Mouse (Mus musculus): ENCODE measurements at regions not wholly inside any gene's neighbourhood (a gene's known extent, or its start where the extent isn't known, plus 50 kb on each side); places are given as distances from the start of the nearest gene placed in this dataset.

DNA sequence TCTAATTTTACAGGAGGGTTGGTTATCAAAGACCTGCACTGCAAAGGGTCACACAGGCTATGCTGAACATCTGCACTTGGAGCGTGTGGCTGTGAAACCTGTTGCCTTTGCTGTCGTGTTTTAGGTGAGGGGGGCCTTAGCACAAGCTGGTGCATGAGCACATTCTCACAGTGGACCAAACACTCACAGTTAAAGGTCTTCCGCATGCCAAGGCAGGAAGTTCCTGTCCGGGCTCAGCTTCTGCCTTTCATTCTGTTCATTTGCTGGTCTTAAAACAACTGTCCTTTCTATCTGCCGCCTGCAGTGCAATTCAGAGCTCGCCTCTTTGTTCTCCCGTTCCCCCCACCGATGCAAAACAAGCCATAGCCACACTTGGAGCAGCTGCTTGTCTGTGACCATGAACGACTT is 402.8 kb downstream of the Efnb2 start:
- no peak for DNase-seq

DNA sequence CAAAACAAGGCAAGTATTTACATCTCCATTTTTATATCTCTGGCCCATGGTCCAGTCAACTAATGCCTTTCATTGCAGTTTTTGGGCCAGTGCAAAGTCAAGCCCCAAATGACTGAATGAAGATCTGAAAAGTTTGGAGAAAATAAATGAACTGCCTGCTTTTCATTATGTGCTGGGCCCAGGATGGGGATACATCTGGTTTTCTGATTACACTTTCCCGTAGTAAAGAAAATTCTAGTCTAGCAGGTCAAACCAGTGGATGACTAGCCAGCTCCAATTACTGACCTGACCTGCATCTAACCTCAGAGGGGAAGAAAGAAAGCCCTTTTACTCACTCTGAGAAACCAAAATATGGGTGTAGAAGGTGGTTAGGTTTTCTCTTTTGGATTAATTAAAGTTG is 404.7 kb downstream of the Efnb2 start:
- no peak for DNase-seq

DNA sequence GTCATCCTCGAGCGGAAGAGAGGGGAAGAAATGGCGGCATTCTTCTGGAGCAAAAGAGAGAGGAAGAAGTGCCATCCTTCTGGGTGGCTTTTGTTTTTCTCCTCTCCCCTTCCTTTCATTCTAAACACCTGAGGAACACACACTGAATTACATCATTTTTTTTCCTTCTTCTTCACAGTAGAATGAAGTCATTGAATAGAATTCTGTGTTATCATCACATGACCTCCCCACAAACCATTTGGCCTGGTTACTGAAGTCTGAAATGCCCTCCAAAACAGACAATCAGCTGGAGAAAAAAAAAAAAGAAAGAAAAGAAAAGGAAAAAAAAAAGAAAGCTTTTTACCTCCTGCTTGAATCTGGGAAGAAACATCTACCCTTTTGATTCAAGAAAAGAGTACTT is 406.6 kb downstream of the Efnb2 start:
- no peak for DNase-seq

DNA sequence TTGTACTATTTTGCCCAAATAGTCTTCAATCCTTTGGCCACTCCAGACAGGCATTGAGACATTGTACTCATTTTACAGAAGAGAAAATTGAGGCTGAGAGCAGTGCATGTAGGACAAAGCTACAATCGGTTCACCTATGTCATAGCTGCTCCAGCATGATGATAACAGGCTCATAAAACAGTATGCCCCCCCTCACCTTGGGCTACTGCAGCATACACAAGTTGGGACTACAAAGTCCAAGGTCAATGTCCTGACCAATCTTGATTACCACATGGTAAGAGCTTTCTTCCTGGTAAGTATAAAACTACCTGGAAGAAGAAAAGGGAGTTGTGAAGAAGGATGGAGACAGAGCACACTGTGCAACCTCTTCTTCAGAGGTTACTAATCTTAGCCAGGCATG is 416.4 kb downstream of the Efnb2 start:
- no peak for DNase-seq

DNA sequence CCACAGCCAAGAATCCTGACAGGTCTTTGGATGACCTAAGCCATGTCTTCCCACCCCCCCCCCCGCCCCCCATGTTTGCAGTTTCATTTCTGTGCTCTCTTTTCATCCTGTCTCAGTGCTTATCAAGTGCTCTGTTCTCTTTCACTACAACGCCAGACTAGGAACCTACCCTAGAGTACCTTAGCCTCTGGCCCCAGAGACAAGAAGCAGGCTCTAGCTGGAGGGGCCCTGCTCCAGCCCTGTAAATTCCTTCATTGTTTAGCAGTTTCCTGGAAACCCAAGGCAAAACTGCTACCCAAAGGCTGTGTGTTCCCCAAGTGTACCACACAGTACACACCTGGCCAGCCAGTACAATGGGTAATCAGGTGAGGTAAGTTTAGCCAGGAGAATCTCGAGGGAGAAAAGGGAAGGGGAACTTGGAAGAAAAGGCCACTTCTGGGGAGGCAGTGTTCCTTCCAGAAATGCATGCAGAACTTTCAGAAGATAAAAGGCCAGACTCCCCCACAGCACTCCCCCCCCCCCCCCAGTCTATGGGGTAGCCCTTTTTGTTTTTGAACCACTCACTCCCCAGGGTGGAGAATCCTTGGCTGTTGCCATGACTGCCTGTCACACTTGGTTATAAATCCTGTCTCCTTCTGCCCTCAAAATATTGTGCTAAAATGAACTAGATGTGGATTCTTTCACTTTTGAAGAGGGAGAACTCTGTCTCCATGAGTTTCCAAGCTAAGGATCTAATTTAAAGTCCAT is 419.1 kb downstream of the Efnb2 start:
- no peak for DNase-seq

DNA sequence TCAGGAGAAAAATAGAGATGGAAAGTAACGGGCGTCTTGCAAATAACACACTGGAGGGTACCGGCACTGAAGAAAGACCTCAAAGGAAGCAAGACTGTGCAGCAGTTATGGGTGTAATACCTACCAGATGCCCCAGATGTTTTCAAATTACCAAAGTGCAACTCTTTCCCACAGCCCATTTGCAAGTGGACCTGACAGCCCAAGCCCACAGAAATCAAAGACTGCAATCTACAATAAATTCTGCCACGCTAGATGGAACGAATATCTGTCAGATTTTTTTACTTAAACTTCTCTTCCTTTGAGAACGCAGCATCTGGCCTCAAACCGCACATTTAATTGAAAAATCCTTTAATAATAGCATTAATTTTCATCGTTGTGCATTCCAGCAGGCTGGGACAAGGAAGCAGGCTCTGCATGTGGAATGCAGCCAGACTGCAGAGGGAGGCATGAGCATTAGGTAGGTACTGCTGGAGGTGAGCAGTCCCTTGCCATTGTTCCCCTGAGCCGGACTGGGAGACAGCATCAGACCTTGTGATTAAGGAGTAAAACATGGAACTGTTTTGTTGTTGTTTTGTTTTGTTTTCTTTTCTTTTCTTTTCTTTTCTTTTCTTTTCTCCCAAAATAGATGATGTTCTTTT is 419.9 kb downstream of the Efnb2 start:
- DNase-seq, result no peak

DNA sequence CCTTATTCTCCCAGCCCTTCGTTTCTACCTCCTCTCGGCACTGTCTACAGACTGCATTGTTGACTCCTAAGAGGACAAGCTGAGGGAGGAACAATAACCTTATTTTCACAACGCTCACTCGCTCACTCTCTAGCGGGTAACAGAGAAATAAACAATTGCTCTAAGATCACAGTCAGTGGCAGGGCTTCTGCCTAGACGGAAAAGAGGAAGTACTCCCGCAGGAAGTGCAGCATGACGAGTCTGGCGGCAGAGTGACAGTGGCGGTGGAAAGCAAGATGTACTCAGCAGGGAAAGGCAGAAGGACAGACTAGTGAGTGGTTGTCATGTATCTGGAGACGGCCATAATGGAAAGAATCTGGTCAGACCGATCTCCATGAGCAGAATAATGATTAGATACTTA is 421.6 kb downstream of the Efnb2 start:
- no peak for DNase-seq

DNA sequence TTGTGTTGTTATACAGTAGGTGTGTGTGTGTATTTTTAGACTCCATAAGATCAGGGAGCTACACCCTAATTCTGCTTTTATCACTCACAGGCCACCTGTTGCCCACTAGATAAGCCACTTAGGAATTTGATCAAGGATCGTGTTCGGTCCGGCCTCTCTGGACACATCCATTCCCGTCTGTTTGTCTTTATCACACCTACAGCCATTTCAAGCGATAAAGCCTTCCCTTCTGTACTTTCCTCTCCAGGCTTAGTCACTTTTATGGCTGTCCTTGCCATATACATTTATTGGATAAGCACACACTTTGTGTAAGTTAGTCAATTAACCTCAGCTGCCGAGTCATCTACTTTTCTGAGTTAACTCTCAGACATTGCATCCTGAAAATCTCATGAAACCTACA is 423.0 kb downstream of the Efnb2 start:
- no peak for DNase-seq

DNA sequence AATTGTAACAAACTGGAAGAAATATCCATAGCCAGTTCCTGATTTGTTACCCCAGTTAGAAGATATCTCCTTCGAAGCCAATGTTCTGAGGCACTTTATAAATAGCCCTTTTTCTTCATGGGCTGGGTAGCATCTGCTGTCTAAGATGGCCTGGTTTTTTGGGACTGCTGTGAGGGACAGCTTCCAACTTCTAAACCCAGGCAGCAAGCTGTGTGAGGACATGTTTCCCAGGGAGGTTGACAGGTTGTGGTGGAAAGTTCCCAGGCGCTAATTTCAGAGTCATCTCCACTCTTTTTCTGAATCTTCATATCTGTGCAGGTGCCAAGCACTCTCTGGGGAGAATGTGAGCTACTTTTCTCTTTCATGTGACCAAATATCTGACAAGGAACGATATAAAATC is 427.4 kb downstream of the Efnb2 start:
- no peak for DNase-seq

DNA sequence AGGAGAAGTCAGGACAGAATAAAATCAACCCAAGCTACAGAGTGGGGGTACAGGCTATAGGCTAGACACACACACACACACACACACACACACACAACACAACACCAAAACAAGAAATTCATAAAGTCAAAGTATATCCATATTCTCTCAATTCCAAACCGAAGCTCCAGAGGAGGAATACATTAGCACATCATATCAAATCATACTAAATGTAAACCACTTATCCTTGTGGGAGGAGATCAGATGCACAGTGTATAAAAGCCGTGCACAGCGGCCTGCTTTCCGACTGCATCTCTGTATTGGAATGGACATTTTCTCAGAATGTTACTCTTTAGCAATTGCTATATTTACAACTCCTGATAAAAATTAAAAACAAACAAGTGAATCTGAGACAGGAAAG is 427.9 kb downstream of the Efnb2 start:
- no peak for DNase-seq

DNA sequence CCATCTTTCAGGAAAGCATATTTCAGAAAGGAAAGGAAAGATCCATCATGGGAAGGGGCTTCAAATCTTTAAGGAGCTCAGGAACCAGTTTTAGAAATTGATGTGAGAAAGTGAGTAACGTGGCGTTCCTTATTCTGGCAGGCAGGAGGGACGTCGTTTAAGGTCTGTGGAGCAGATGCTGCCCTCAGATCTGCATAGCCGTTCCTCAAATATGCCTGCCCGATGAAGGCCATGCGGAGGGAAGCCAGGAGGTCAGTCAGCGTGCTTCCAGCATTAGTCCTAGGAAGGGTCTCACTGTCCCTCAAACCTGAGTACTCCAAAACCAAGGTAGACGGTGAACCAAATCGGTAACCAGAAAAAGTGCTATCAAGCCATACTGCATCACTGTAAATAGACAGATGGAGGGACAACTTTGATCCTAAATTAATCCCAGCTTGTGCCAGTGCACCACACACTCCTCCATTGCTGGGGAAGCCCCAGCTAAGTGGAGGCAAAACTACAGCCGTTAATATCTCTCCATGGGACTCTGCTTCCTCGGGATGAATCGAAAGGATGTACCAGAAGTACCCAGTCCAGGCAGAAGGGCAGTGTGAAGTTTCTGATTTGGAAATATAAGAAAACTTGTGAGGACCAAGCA is 428.9 kb downstream of the Efnb2 start:
- no peak for DNase-seq

DNA sequence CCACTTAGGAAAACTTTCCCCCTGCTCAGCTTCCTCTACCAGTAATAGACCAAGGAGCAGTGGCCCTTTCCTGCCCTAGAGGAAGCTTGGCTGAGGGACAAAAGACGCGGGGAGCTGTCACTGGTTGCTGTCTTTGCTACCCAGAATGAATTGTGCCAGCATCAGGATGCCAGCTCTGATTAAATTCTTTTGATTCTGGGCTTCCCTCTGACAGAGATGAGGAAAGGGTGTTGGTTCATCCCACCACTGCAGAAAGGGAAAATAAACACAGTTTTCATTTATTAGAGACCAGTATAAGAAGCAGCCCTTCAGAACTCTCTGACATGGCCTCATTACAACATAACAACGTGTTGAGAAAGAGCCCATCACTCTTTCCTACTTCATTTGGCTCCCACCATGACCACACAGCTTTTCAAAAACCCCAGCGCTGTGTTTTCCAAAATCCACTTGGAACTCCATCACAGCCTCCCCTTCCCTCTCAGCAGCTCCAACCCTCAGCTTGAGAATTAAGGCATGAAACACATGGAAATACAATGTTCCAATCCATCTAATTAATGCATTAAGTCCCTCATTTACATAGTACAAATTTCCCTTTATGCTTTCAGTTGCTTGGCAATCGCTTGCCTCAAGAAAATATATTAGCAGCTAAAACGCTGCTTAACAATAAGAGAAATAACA is 429.6 kb downstream of the Efnb2 start:
- DNase-seq, result no peak

DNA sequence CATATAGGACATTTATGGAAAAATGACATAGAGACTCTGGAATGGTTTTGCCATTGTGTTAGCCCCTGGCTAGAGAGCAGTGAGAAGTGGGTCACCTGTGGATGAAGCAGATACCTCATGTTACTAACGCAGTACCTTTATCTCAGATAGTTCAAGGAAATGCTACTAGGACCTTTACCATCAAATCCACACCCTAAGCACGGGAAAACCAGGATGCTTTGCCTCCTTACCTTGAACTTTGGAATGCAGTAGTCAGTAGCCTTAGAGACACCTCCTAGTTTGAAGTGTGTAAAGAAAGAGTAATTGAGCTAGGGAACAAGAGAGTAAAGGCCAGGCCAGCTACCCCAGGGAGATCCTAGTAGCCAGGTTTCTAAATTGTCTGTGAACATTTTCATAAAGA is 435.0 kb downstream of the Efnb2 start:
- no peak for DNase-seq

DNA sequence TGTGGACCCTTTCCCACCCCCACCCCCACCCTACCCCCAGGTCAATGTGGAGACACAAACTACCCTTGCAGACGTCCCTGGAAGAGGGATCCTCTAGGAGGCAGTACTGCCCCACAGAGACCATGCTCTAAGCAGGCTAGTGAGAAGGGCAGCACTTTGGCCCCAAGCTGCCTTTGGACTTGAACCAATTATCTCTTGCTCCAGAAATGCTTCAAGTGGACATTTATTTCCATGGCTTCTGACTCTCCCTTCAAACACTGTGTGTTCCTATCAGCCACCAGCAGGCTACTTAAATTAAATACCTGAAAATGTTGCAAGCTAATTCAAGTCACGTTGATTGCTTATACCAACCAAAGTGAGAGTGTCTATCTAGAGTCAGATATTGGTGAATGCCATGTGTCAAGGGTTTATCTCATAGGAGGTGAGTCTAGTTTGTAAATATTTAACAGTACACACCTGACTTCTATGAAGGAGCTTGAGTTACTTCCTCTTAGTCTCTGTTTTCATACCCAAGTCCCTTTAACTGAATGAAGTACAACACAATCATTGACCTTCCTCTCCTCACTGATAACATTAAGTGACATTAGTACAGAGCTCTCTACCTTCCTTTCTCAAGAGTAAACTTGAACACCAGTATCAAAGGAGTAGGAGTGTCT is 435.7 kb downstream of the Efnb2 start:
- DNase-seq, result peak; percentile 9

DNA sequence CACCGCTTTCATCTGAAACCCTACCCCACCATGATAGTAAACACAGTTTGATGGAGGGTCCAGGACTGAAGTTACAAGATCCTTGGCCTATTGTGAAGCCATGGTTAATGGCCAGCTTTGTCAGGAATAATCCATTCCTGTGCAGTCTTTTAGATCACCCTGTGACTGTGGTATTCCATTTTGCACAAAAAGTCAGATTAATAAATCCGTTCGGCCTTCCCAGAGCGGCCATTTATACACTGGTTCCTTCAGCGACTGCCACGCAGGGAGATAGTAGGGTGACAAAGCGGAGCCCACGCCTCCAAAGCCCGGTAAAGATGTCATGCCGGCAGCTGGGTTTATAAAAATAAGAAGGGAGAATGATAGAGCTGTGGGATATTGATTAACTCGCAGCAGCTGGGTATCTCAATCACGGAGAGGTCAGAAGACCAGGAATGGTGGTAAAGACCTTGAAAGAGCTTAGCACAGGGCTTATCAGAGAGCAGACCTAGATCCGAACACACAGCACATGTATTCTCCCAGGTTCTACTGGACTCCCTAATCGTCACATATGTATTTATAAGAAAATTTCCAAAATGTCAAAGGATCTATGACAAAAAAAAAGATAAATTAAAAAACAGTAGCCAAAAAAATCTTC is 440.5 kb downstream of the Efnb2 start:
- DNase-seq, result no peak

DNA sequence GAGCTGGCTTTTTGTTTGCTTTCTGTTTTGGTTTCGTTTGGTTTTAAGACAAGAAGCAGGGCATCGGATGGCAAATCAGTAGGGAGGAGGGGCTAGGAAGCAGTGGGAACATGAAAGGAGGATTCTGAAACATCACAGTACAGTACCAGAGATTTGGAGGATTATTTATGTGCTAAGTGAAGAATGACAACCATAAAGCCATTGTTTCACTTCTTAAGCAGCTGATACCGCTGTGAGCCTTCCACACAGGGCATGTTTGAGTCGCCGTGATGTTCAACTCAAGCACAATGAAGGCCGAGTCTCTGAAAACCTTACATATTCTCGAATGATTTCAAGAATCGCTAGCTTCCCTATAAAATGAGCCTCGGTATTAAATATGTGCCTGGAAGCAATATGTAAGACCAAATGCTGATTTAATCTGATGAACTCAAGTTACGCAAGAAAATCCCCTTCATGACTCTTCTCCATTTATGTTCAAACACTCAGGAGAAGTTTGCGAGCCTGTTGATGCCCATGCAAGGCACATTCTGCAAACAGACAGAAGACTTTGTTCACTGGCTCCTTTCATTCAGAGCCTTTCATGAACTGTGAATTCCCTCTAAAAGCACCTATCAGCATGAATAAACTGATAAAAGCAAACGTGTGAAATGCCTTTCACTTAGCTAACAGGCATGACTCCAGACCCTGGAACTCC is 441.2 kb downstream of the Efnb2 start:
- no peak for DNase-seq

DNA sequence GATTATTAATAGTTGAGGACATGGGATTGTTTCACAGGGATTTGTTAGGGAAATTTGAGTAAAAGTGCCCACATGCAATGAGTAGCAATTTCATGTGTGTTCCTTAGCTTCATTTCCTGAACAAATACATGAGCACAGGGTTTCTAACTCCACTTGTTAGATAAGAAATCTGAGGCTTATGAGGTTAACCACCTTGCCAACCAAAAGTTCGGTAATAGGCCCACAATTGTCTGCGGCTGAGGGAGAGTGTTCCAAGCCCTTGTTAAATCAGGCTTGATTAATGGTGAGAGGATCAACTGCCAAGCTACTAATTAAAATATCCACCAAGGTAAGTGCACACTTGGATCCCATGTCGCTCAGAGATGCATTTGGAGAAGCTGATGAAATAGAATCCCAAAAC is 468.0 kb downstream of the Efnb2 start:
- no peak for DNase-seq

DNA sequence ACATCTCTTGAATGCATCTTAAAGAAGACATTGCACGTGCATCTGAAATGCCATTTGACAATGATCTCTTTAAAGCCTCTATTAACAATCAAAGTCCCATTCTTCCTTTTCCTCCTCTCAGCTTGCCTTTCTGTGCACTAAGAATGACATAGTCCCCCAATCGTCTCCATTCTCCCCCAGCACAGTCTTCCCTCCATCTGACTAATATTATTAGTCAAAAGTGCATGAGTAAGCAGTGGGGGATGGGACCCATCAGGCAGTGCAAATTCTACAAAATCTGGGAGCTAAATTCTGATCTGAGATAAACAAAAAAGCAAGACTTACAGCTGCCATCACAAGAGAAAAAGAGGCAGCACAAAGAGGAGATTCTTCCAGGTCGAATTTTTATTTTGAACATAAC is 475.0 kb downstream of the Efnb2 start:
- no peak for DNase-seq

DNA sequence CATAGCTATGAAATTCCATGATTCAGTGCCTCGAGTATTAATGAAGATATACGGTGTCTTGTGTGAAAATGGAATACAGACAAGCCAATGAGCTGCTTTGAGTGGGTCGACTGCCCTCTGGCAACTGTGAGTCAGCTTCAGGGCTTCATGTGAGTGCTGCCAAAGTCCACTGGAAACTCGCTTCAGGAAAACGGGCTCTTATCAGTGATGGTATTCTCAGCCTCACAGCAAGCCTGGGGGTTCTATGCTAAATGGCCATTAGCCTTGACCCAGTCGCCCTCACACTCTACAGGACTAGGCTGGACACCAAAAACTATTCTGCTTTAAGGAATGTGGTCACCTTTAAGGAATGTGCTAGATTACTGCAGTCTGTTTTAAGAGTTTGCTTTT is 477.8 kb downstream of the Efnb2 start:
- no peak for DNase-seq

DNA sequence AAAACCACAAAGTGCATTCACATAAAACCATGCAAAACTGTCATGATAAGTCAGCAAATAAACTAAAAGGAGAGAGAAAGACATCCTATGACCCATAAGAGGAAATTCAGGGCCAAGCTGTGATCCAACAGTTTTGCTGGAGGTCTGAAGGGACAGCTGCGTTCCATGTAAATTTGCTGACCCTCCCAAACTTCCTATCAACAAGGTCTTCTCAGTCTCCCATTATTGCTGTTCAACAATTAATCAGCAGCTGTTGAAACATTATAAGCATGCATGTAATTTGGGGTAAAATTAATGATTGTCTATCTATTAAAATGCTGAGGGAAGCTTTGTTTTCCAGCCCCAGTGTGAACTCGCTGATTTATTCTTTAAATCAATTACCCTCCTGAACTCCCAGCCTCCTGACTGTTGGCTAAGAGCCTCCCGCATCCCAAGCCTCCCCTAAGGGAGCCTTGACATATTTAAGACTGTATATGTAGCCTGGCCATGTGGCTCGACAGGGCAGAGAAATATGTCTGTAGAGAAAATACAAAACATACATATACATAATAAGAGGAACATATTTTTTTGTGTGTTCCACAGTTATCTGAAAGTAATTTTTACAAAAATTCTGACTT is 478.3 kb downstream of the Efnb2 start:
- DNase-seq, result no peak

DNA sequence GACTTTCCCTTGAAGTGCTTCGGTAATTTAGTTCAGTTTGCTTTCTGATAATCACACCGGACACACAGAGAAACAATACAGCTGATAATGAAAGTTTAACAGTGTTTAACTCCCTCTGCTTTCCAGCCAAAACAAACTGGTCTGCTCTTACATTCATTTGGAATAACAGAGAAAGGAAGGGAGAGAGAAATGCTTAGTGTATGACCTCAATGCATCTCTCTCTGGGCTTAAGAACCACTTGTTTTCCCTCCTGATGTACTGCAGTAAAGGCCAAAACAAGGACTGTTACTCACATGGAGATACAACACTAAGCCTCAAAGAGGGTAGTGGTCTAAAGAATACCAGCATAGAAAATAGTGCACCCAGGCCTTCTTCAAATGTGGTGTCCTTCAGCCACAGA is 478.9 kb downstream of the Efnb2 start:
- DNase-seq, result no peak

DNA sequence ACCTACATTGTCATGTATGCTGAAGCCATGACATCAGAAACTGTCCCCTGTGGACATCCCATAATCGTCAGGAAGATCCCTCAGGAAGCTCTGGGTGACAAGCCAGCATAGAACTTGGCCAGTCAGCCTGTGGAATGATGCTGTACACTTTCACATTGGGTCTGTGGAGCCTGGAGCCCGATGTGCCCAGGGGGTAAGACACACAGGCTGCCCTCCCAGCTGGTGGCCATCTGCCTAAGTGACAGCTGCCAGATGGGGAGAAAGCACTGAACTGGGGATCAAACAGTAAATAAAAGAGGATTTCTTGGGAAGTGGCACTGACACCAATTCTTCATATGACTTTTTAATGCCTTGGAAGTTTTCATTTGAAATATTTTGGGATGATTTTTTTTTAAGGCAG is 486.8 kb downstream of the Efnb2 start:
- DNase-seq, result no peak

Data from kidney, adult 18-20 months (tissue).